Mouse (Mus musculus): ENCODE data around the gene Pcgf1. TPM values are rescaled to one million over a fixed set of nuclear protein-coding genes. Genes with fewer than 3 reads are reported as not detected.
A peak's percentile ranks its signal among the peaks of the same experiment; 100 is the strongest.

Gene Pcgf1
- polyA plus RNA-seq, 1 experiment from 2014 or later = 41.1 TPM

DNA sequence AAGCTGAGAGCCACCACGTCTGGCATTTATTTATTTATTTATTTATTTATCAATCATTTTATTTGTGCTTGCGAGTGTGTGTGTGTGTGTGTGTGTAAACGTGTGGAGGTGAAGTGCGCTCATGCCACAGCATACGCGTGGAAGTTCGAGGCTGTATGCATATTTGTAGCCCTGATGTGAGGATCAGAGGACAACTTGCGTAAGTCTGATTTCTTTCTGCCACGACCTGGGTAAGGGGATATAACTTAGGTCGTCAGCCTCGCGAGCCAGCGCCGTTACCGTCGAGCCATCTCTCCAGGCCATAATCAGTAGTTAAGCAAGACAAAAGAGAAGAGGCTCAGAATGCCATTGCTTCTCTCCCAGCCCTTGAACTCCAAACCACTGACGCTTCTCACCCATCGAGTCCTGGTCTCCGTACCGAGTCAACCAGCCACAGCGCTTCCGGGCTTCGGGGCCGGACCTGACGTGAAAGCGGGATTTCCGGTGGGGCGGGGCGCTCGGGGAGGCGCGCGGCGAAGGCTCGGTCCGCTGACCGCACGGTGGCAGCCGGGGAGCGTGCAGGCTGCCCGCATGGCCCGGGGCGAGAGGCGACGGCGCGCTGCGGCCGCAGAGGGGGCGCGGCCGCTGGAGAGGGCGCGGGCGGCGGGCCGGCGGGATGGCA is 37.5 kb downstream of the Pcgf1 start, which contains the start of gene Mogs:
Gene Mogs, plus strand, starts transcription at position 486 of the 661 bp plus-strand sequence.
- Histone ChIP-seq H3K9me3 (no peaks in the 10 kb centered on the region), H3K27ac (peak within 1 kb of the TSS; percentile 92), H3K4me3 (peak within 1 kb of the TSS; percentile 89), H3K36me3 (peaks cover 46% of the 10 kb centered on the region), H3K4me1 (replicated peaks) (peaks cover 56% of the 10 kb centered on the region), H3K27me3 (ENCODE audit: insufficient read depth, poor library complexity, severe bottlenecking) (no peaks in the 10 kb centered on the region)
- WGBS = 2% methylated on average over 58 of the region's 58 CpGs
- DNase-seq (ENCODE audit: low spot score) = peak; percentile 94

GRCm38 (mm10) chr6:83115682-83116372 is 38.2 kb downstream of the Pcgf1 start:
- DNase-seq (ENCODE audit: low spot score) = no peak
- H3K4me1 ChIP-seq (replicated peaks) = peaks cover 59% of the 10 kb centered on the region
- H3K4me3 ChIP-seq = peak overlapping the region; percentile 89
- no peaks in the 10 kb centered on the region for H3K27me3 ChIP-seq (ENCODE audit: insufficient read depth, poor library complexity, severe bottlenecking)
- H3K36me3 ChIP-seq = peaks cover 42% of the 10 kb centered on the region
- 2% methylated on average over 48 of the region's 48 CpGs for WGBS
- H3K27ac ChIP-seq = peak overlapping the region; percentile 92
- no peaks in the 10 kb centered on the region for H3K9me3 ChIP-seq

DNA sequence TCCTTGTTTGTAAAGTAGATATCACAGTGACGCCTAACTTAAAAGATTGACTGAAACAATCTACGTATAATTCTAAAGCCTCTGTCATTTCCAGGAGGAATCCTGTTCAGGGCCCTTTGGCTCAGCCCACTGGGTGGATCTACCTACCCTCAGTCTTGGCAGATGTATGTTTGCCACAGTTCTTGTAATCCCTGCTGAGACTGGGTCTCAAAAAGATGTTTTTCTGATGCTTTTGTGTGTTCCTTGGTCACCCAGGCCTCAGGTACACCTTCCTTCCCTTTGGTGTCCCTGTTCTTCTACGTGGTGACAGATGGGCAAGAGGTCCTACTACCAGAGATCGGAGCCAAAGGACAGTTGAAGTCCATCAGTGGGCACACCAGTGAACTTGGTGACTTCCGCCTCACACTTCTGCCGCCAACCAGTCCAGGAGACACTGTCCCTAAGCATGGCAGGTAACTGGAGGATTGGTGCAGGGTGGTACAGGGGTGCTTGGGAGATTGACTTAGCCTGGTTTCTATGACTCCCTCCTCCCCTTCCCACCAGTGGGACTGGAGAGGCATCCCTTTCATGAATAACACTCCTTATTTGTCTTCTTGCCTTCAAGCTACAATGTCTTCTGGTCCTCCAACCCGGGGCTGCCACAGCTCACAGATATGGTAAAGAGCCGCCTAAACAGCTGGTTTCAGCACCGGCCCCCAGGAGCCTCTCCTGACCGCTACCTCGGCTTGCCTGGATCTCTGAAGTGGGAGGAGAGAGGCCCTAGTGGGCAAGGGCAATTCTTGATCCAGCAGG is 38.9 kb downstream of the Pcgf1 start:
- Histone ChIP-seq H3K9me3 (no peaks in the 10 kb centered on the region), H3K27me3 (ENCODE audit: insufficient read depth, poor library complexity, severe bottlenecking) (no peaks in the 10 kb centered on the region), H3K4me1 (replicated peaks) (peaks cover 59% of the 10 kb centered on the region), H3K27ac (peak overlapping the region; percentile 92; the same call in 1 of the 2 replicates), H3K36me3 (peaks cover 35% of the 10 kb centered on the region), H3K4me3 (peak overlapping the region; percentile 89)
- no peak for DNase-seq (ENCODE audit: low spot score)
- WGBS = 83% methylated on average over 11 of the region's 11 CpGs

- Histone ChIP-seq H3K27ac (peak overlapping the region; percentile 25; the same call in 1 of the 2 replicates), H3K9me3 (no peaks in the 10 kb centered on the region), H3K27me3 (ENCODE audit: insufficient read depth, poor library complexity, severe bottlenecking) (no peaks in the 10 kb centered on the region), H3K36me3 (peaks cover 35% of the 10 kb centered on the region), H3K4me1 (replicated peaks) (peaks cover 63% of the 10 kb centered on the region), H3K4me3 (peak overlapping the region; percentile 89)
- WGBS = 88% methylated on average over 4 of the region's 4 CpGs
- DNase-seq (ENCODE audit: low spot score) = no peak
These were observed 39.4 kb downstream of the Pcgf1 start for GRCm38 (mm10) chr6:83117165-83117438.

GRCm38 (mm10) chr6:83117616-83118015 is 39.9 kb downstream of the Pcgf1 start:
- H3K4me1 ChIP-seq (replicated peaks) = peaks cover 68% of the 10 kb centered on the region

GRCm38 (mm10) chr6:83118369-83118768 is 40.7 kb downstream of the Pcgf1 start:
- H3K4me1 ChIP-seq (replicated peaks) = peaks cover 75% of the 10 kb centered on the region
- no peak for DNase-seq (ENCODE audit: low spot score)
- no peaks in the 10 kb centered on the region for H3K27me3 ChIP-seq (ENCODE audit: insufficient read depth, poor library complexity, severe bottlenecking)
- 0 out of 2 replicates have a peak overlapping the region, but pooled peaks have one; percentile 16 for H3K4me3 ChIP-seq
- WGBS = 86% methylated on average over 11 of the region's 11 CpGs
- peaks cover 40% of the 10 kb centered on the region for H3K36me3 ChIP-seq
- no peaks in the 10 kb centered on the region for H3K9me3 ChIP-seq
- H3K27ac ChIP-seq = peak overlapping the region; percentile 1; the same call in 1 of the 2 replicates

More at GRCm38 (mm10) chr6:83117616-83118015, 39.9 kb downstream of the Pcgf1 start:
- Histone ChIP-seq H3K4me3 (peak overlapping the region; percentile 16; the same call in 1 of the 2 replicates), H3K9me3 (no peaks in the 10 kb centered on the region), H3K36me3 (peaks cover 35% of the 10 kb centered on the region), H3K27ac (peak overlapping the region; percentile 1; the same call in 1 of the 2 replicates), H3K27me3 (ENCODE audit: insufficient read depth, poor library complexity, severe bottlenecking) (no peaks in the 10 kb centered on the region)
- 91% methylated on average over 13 of the region's 13 CpGs for WGBS
- DNase-seq (ENCODE audit: low spot score) = no peak

- Histone ChIP-seq H3K27me3 (ENCODE audit: insufficient read depth, poor library complexity, severe bottlenecking) (no peaks in the 10 kb centered on the region), H3K36me3 (peaks cover 40% of the 10 kb centered on the region), H3K9me3 (no peaks in the 10 kb centered on the region), H3K4me3 (peak overlapping the region; percentile 91), H3K27ac (peak overlapping the region; percentile 99; the same call in 1 of the 2 replicates), H3K4me1 (replicated peaks) (peaks cover 82% of the 10 kb centered on the region)
- WGBS = 89% methylated on average over 14 of the region's 14 CpGs
- DNase-seq (ENCODE audit: low spot score) = no peak
These were observed 41.4 kb downstream of the Pcgf1 start for GRCm38 (mm10) chr6:83118825-83119733.

- no peaks in the 10 kb centered on the region for H3K27me3 ChIP-seq (ENCODE audit: insufficient read depth, poor library complexity, severe bottlenecking)
- no peak for DNase-seq (ENCODE audit: low spot score)
- H3K9me3 ChIP-seq = no peaks in the 10 kb centered on the region
- 82% methylated on average over 7 of the region's 7 CpGs for WGBS
- H3K4me1 ChIP-seq (replicated peaks) = peaks cover 83% of the 10 kb centered on the region
- peaks cover 40% of the 10 kb centered on the region for H3K36me3 ChIP-seq
- H3K4me3 ChIP-seq = peak overlapping the region; percentile 91
- H3K27ac ChIP-seq = peak overlapping the region; percentile 99
These were observed 42.0 kb downstream of the Pcgf1 start for GRCm38 (mm10) chr6:83119734-83120051.

- H3K27me3 ChIP-seq (ENCODE audit: insufficient read depth, poor library complexity, severe bottlenecking) = no peaks in the 10 kb centered on the region
- H3K36me3 ChIP-seq = peaks cover 40% of the 10 kb centered on the region
- WGBS = under 1% methylated on average over 38 of the region's 38 CpGs
- H3K4me1 ChIP-seq (replicated peaks) = peaks cover 75% of the 10 kb centered on the region
- DNase-seq (ENCODE audit: low spot score) = peak; percentile 96
- peak within 1 kb of the TSS; percentile 91 for H3K4me3 ChIP-seq
- H3K27ac ChIP-seq = peak within 1 kb of the TSS; percentile 99
- no peaks in the 10 kb centered on the region for H3K9me3 ChIP-seq
These were observed 43.5 kb downstream of the Pcgf1 start, which contains the start of gene Wbp1 for GRCm38 (mm10) chr6:83120930-83121862. Gene Wbp1, minus strand, starts transcription at chr6:83121559.

DNA sequence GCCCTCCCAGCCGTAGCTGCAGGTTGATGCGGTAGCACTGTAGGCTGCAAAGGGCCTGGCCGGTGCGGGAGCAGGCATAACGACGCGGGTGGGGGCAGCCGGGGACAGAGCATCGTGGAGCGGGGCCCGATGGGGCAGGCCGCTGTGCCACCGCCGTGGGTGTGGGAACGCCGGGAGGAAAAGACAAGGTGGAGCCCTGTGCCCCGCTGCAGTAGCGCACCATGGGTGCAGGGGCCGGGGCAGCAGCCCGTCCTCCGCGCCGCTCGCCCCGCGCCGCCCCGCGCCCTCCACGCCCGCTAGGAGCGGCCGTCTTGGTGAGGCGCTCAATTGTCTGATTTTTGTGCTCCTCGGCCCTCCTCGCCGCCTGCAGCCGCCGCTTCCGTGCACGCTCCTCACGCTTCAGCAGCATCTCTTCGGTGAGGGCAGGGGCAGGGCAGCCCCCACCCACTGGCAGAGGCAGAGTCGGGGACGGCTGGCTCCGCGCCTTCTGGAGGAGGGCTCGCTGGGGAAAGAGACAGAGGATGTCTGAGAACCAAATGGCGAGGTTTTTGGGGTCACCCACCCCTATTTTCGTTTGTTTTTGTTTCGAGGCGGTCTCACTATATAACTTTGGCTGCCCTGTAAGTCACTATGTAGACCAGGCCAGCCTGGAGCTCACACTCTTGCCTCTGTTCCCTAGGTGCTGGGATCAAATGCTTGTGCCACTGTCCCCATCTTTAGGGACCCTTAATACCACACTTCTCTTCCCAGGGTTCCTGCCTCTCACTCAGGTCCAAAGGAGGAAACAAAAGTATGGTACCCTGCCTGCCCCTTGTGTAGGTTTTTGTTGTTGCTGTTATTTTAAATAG is 44.4 kb downstream of the Pcgf1 start:
- Histone ChIP-seq H3K27ac (peak overlapping the region; percentile 99), H3K36me3 (peaks cover 33% of the 10 kb centered on the region), H3K27me3 (ENCODE audit: insufficient read depth, poor library complexity, severe bottlenecking) (no peaks in the 10 kb centered on the region), H3K9me3 (no peaks in the 10 kb centered on the region), H3K4me1 (replicated peaks) (peaks cover 66% of the 10 kb centered on the region), H3K4me3 (peak overlapping the region; percentile 91)
- DNase-seq (ENCODE audit: low spot score) = no peak
- WGBS = 2% methylated on average over 49 of the region's 52 CpGs
